Mouse (Mus musculus) forebrain, embryonic 12.5 days (tissue): ENCODE data around the gene Pls1. TPM values are rescaled to one million over a fixed set of nuclear protein-coding genes. Genes with fewer than 3 reads are reported as not detected.

Experiments used
- ATAC-seq: fragments of 200-750 bp; cut with Nextera tagmentation; 2 replicates; pipeline ENCODE4 v1.8.0; 2017; ENCODE audit warnings: moderate TSS enrichment; ENCODE audit not compliant: low FRiP score
- H3K27ac ChIP-seq: fragments of 300-500 bp; sonication (generic); 2 replicates; pipeline ENCODE4 v1.5.1; 2016; ENCODE audit warnings: mild to moderate bottlenecking
- H3K27me3 ChIP-seq: fragments of 300-500 bp; sonication (generic); 2 replicates; pipeline ENCODE4 v1.6.1; 2016; ENCODE audit warnings: mild to moderate bottlenecking
- H3K36me3 ChIP-seq: fragments of 300-500 bp; sonication (generic); replicated peaks from 2 replicates; pipeline ENCODE4 v1.6.1; 2016; ENCODE audit warnings: mild to moderate bottlenecking
- H3K4me1 ChIP-seq: fragments of 300-500 bp; sonication (generic); 2 replicates; pipeline ENCODE4 v1.6.1; 2016
- H3K4me2 ChIP-seq: fragments of 300-500 bp; sonication (generic); 2 replicates; pipeline ENCODE4 v1.6.1; 2016; ENCODE audit warnings: mild to moderate bottlenecking, moderate library complexity
- H3K4me3 ChIP-seq: fragments of 300-500 bp; sonication (generic); replicated peaks from 2 replicates; pipeline ENCODE4 v1.5.1; 2016; ENCODE audit warnings: mild to moderate bottlenecking
- H3K9ac ChIP-seq: fragments of 300-500 bp; sonication (generic); 2 replicates; pipeline ENCODE4 v1.6.1; 2016; ENCODE audit warnings: mild to moderate bottlenecking
- H3K9me3 ChIP-seq: fragments of 300-500 bp; sonication (generic); 2 replicates; pipeline ENCODE4 v1.6.1; 2016
- WGBS: fragments of 180-500 bp; shearing (Covaris S2); methylation state at CpG from one replicate; pipeline ENCODE4 v1.1.7; 2016; 5-methylcytosine and 5-hydroxymethylcytosine counted together
- polyA plus RNA-seq: library from polyadenylated mRNA; unstranded; fragments of >200 nt; fragmentation: Nextera tagmentation; extraction: Ambion mirVana; gene quantifications from 2 replicates; pipeline ENCODE4 v1.2.1, GENCODE M21; 2016

The Pls1 gene
- polyA plus RNA-seq, 1 experiment from 2014 or later: 5.1 TPM

DNA sequence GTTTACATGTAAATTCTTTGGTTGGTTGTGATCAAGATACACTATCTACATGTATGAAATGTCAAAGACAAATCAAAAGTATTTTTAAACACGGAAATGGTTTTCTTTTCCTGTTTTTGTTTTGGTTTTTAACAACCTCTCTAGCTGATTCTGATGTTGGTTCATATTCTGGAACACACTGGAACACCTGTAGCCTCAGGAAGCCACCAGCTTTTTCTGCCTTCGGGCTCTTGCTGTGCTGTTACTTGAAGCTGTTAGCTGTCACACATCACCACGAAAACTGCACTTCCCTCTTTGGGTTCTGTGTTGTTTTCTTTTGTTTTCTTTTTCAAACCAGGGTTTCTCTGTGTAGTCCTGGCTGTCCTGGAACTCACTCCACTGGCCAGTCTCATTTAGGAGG lies 10.3 kb downstream of the Pls1 start:
- Histone ChIP-seq H3K9me3 (no peaks in the 10 kb centered on the region), H3K4me3 (no peak overlapping the region), H3K27ac (no peak overlapping the region), H3K4me1 (no peaks in the 10 kb centered on the region), H3K4me2 (no peak overlapping the region), H3K9ac (no peak overlapping the region), H3K27me3 (no peaks in the 10 kb centered on the region), H3K36me3 (no peaks in the 10 kb centered on the region)
- 71% methylated on average over 3 of the region's 3 CpGs for WGBS
- no peak for ATAC-seq

DNA sequence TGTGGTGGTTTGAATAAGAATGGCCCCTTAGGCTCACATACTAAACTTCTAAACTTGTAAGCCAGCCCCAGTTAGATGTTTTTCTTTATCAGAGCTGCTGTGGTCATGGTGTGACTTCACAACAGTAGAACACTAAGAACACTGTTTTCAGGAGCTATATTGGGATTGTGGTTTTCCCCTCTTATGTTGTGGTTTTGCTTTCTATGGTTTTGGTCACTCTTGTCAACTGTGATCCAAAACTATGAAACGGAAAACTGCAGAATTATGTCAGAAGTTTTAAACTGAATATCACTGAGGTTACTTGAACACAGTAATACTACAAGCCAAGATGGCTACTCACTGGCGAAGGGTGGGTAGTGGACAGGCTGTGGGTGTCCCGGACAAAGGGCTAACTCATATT lies 12.4 kb downstream of the Pls1 start:
- no peak for ATAC-seq
- H3K4me1 ChIP-seq: no peaks in the 10 kb centered on the region
- no peaks in the 10 kb centered on the region for H3K27me3 ChIP-seq
- H3K4me3 ChIP-seq: no peak overlapping the region
- no peaks in the 10 kb centered on the region for H3K9me3 ChIP-seq
- H3K4me2 ChIP-seq: no peak overlapping the region
- no peaks in the 10 kb centered on the region for H3K36me3 ChIP-seq
- WGBS: 94% methylated on average over 3 of the region's 3 CpGs
- H3K9ac ChIP-seq: no peak overlapping the region
- no peak overlapping the region for H3K27ac ChIP-seq

DNA sequence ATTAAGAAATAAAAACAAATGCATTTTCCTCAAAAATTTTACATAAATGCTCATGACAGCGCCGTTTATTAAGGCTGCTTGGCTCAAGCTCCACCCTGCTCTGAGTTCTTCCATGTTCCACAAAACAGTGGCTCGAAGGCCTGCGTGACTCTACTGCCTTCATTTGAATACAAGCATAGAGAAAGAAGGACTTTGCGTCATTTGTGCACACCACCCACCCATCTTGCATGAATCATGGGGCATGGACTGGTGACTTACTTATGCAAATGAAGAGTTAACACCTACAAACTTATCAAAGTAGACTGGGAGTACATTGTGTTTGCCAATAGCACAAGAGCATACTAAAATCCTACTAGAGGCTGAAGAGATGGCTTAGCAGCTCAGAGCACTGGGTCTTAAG lies 17.5 kb downstream of the Pls1 start:
- H3K4me1 ChIP-seq: no peaks in the 10 kb centered on the region
- H3K27ac ChIP-seq: no peak overlapping the region
- ATAC-seq: no peak

DNA sequence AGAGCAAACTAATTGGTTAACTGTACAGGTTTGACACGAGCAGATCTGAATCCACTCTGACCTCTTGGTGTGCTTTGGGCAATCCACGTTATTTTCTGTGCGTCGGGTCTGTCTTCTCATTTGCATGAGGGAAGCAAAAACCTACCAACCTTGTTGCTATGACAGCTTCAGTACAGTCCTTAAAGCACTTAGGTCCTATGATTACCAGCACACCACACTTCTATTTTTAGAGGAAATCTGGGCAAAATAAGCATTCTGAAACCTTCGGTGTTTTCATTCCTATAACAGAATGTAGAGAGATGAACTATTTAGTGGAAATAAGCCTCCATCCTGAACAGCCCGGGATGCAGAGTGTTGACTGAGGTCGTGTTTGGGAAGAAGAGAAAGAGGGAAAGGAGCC lies 22.6 kb downstream of the Pls1 start:
- Histone ChIP-seq H3K9me3 (no peaks in the 10 kb centered on the region), H3K36me3 (no peaks in the 10 kb centered on the region), H3K4me2 (no peak overlapping the region), H3K27me3 (no peaks in the 10 kb centered on the region), H3K4me1 (no peaks in the 10 kb centered on the region), H3K27ac (no peak overlapping the region), H3K9ac (no peak overlapping the region), H3K4me3 (no peak overlapping the region)
- no peak for ATAC-seq
- WGBS: 80% methylated on average over 7 of the region's 7 CpGs

More for the DNA sequence above, 17.5 kb downstream of the Pls1 start:
- H3K36me3 ChIP-seq: no peaks in the 10 kb centered on the region
- no peaks in the 10 kb centered on the region for H3K27me3 ChIP-seq
- no peak overlapping the region for H3K4me3 ChIP-seq
- no peaks in the 10 kb centered on the region for H3K9me3 ChIP-seq
- H3K4me2 ChIP-seq: no peak overlapping the region
- 90% methylated on average over 5 of the region's 5 CpGs for WGBS
- no peak overlapping the region for H3K9ac ChIP-seq

DNA sequence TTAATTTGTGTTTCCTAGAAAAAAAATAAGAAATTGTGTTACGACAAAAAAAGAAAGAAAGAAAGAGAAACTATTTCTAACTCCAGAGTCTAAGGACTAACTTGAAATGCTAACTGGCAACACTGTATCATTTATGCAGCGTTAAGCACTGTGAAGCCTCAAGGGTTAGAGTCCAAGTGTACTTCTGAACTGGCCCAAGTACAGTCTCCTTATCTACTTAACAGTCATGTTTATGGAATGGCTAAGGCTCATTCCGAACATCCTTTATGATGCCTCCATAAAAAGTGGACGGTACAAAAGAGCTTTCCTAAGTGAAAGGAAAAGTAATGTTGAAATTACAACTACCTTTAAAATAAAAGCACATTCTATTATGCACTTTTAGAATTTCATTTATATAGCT lies 29.4 kb downstream of the Pls1 start:
- Histone ChIP-seq H3K27ac (no peak overlapping the region), H3K27me3 (peaks cover 6% of the 10 kb centered on the region; the same call in 1 of the 2 replicates), H3K9ac (no peak overlapping the region), H3K4me1 (peaks cover 9% of the 10 kb centered on the region; the same call in 1 of the 2 replicates), H3K4me2 (no peak overlapping the region), H3K4me3 (no peak overlapping the region), H3K9me3 (0 out of 2 replicates have a peak, but pooled peaks cover 4% of the 10 kb centered on the region), H3K36me3 (no peaks in the 10 kb centered on the region)
- WGBS: 85% methylated on average over 4 of the region's 4 CpGs
- no peak for ATAC-seq

DNA sequence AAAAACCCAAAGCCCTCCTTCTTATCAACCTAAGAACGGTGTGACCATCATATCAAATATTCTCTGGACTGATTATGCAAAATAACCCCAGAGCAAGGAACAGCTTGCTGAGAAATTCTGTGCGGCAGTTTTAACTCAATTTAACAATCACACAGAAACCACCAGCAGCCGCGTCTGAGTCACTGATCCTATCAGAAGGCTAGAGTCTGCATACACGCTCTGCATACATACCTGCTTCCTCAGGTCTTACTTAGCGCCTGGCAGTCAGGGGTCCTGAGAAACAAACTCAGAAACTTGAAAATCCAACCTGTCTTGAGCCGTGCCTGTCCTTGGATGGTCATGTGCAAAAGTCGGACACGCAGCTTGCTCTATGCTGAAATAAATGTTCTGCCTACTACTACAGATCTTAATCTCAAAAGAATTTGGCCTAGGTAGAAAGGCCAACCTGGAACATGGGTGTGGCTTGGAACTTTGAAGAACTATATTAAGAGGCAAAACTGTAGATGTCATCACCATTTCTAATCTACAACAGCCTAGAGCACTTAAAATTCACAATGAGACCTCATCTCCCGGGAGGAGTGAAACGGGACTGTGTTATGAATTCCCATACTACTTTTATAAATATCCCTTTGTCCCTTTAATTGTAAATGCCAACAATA lies 30.0 kb downstream of the Pls1 start:
- Histone ChIP-seq H3K4me2 (no peak overlapping the region), H3K36me3 (no peaks in the 10 kb centered on the region), H3K27me3 (peaks cover 6% of the 10 kb centered on the region; the same call in 1 of the 2 replicates), H3K4me1 (peaks cover 9% of the 10 kb centered on the region; the same call in 1 of the 2 replicates), H3K4me3 (no peak overlapping the region), H3K9me3 (0 out of 2 replicates have a peak, but pooled peaks cover 4% of the 10 kb centered on the region), H3K9ac (no peak overlapping the region), H3K27ac (no peak overlapping the region)
- WGBS: 79% methylated on average over 11 of the region's 11 CpGs
- no peak for ATAC-seq

DNA sequence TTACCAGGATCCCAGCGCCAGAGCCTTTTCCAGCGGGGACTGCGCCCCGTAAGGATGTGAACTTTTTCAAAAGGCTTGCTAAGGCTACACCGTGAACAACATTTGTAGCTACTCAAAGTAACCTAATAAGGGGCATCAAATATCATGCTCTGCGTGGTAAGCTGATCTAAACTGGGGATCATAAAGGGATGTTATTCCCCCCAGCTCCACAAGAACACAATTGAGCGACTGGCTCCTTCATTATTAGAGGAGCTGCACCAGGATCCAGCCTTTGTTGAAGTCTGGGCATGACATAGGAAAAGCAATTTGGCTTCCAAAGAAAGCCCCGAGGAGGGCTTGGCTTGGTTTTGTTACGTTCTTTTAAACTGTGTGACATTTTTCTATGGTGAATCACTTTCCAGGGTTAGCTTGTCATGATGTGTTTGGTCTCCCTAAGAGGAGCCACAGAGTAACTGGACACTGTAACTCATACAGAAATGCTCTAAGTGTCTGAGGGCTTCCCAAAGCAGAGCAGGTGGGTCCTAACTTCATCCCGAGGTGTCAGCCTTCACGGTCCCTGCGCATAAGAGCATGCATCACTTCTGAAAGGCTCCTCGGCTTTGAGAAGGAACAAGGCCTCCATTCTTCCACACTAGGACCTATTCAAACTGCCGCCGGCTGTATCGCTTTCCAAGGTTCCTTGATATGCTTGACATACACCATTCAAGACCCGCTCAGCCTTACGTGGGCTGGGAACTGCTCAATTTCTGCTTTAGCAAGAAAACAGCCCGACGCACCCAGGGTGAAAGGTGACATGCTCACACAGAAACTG lies 31.2 kb downstream of the Pls1 start:
- H3K27me3 ChIP-seq: peaks cover 6% of the 10 kb centered on the region; the same call in 1 of the 2 replicates
- WGBS: 16% methylated on average over 20 of the region's 20 CpGs
- no peaks in the 10 kb centered on the region for H3K36me3 ChIP-seq
- peak overlapping the region; percentile 70 for H3K27ac ChIP-seq
- peak; percentile 85 for ATAC-seq
- peak overlapping the region; percentile 40 for H3K4me2 ChIP-seq
- no peak overlapping the region for H3K4me3 ChIP-seq
- H3K9me3 ChIP-seq: 0 out of 2 replicates have a peak, but pooled peaks cover 4% of the 10 kb centered on the region
- peaks cover 9% of the 10 kb centered on the region; the same call in 1 of the 2 replicates for H3K4me1 ChIP-seq
- no peak overlapping the region for H3K9ac ChIP-seq

DNA sequence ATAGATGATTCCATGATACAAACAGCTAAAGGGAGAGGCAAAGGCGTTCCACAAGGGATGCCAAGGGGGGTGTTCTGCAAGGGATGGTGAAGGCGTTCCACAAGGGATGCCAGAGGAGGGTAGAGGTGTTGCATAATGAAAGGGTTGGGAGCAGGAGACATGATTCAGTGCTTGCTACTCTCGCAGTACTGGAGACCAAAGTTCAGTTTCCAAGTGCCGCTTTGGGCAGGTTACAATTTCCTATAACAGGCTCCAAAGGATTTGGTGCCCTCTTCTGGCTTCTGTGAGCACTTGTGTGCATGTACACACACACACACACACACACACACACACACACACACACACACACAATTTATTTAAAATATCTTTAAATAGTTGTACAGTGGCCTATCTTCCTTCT lies 33.3 kb downstream of the Pls1 start:
- no peak overlapping the region for H3K4me2 ChIP-seq
- H3K4me1 ChIP-seq: peaks cover 9% of the 10 kb centered on the region; the same call in 1 of the 2 replicates
- H3K27me3 ChIP-seq: peaks cover 6% of the 10 kb centered on the region; the same call in 1 of the 2 replicates
- no peak overlapping the region for H3K27ac ChIP-seq
- no peaks in the 10 kb centered on the region for H3K36me3 ChIP-seq
- WGBS: 89% methylated on average over 4 of the region's 4 CpGs
- ATAC-seq: no peak
- no peak overlapping the region for H3K4me3 ChIP-seq
- H3K9ac ChIP-seq: no peak overlapping the region
- H3K9me3 ChIP-seq: 0 out of 2 replicates have a peak, but pooled peaks cover 4% of the 10 kb centered on the region

DNA sequence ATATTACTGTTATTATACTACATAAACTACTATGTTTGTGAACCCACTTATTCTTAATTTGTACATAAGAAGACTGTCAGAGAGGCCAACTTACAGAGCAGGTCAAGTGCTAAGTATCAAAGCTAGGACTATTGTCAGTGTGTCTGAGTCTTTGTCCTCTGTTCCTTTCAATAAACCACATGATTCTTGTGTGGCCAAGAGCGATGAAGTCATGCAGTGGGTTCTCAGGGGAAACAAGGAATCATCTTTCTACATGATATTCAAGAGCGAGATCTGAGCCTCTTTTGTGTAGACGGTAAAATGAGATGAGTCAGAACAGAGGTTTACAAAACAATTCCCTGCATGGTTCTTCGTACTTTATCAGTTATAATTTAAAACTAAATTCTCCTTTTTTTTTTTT lies 35.5 kb downstream of the Pls1 start:
- Histone ChIP-seq H3K9me3 (0 out of 2 replicates have a peak, but pooled peaks cover 4% of the 10 kb centered on the region), H3K36me3 (no peaks in the 10 kb centered on the region), H3K27me3 (no peaks in the 10 kb centered on the region; the same call in 1 of the 2 replicates), H3K4me1 (peaks cover 9% of the 10 kb centered on the region; the same call in 1 of the 2 replicates), H3K27ac (no peak overlapping the region), H3K9ac (no peak overlapping the region), H3K4me2 (no peak overlapping the region), H3K4me3 (no peak overlapping the region)
- ATAC-seq: no peak
- 74% methylated on average over 4 of the region's 4 CpGs for WGBS

DNA sequence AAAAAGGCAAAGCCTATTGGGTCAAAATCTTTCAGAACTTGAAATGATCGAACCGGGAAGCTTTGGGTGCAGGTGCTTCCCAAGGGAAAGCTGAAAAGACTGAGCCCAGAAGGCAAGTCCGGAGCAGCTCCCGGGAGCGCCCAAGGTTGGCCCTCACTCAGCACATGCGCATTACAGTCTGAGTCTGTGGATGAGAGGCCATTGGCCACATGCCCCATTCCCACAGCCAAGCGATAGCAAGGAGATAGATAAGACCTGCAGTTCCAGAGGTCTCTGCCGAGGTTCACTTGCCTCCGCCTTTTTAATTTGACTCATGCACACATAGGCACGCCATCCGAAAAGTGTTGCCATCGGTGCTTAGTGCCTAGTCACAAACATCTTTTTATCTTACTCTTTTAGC lies 39.7 kb downstream of the Pls1 start:
- no peaks in the 10 kb centered on the region for H3K9me3 ChIP-seq
- no peaks in the 10 kb centered on the region for H3K36me3 ChIP-seq
- no peaks in the 10 kb centered on the region for H3K4me1 ChIP-seq
- WGBS: 92% methylated on average over 12 of the region's 12 CpGs
- no peak overlapping the region for H3K9ac ChIP-seq
- no peak overlapping the region for H3K27ac ChIP-seq
- H3K4me3 ChIP-seq: no peak overlapping the region
- no peaks in the 10 kb centered on the region for H3K27me3 ChIP-seq
- H3K4me2 ChIP-seq: no peak overlapping the region
- ATAC-seq: no peak

DNA sequence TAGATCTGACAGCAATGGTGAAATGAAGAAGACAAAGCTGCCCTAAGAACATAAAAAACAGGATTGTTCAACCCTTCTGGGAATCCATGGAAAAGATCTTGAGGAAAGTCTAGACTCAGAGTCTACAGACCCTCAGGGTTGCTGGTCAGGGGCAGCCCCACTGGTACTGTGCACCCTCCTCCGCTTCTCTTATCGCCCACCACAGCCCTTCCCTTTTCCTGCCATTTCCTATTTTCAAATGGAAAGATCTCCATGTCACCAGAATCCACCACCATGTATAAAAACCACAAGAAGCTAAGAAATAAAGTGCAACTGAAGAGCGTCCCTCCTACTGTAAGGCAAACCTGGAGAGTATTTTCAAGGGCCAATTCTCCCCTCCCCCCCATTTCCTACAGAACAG lies 41.3 kb downstream of the Pls1 start:
- ATAC-seq: no peak
- 78% methylated on average over 3 of the region's 3 CpGs for WGBS
- Histone ChIP-seq H3K4me2 (no peak overlapping the region), H3K4me1 (no peaks in the 10 kb centered on the region), H3K27me3 (no peaks in the 10 kb centered on the region), H3K9me3 (no peaks in the 10 kb centered on the region), H3K36me3 (no peaks in the 10 kb centered on the region), H3K27ac (no peak overlapping the region), H3K4me3 (no peak overlapping the region), H3K9ac (no peak overlapping the region)

DNA sequence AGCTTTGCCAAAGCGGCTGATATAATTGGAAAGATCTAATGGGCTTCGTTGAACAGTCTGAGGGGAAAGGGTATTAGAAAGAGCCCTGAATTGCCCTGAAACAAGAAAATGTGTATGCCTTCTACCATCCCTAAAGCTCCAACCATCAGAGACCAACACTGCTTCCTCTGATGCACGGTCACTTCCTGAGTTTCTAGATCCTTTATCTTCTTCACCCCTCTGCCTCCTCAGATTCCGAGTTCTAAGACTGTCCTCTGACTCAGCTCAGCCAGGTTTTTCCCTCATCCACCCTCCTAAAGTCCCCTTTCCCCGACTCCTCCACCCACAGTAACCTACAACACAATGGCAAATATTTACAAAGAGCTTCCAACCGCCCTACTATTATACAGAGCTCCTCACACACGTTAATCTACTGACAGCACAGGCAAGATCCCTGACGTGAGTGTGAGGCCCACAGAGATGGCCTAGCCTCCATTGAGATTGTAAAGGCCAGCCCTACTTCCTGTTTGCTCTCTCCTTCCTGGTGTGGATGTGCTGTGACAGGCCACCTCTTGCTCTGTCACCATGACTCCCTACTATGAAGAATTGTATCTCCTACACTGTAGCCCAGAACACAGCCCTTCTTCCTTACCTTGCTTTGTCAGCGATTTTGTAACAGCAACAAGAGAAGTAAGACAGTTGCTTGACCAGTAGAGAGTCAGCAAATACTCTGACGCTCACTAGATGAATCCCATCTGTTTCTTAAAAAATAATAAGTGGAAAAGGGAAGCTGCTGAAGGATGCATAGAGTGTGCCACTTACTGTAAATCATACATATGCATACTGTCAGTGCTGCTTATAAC lies 43.3 kb downstream of the Pls1 start:
- Histone ChIP-seq H3K4me3 (no peak overlapping the region), H3K4me2 (no peak overlapping the region), H3K4me1 (no peaks in the 10 kb centered on the region), H3K9me3 (no peaks in the 10 kb centered on the region), H3K9ac (no peak overlapping the region), H3K27ac (no peak overlapping the region), H3K36me3 (no peaks in the 10 kb centered on the region), H3K27me3 (no peaks in the 10 kb centered on the region)
- no peak for ATAC-seq
- WGBS: 70% methylated on average over 10 of the region's 10 CpGs
